Mouse (Mus musculus) midbrain, postnatal 0 days (tissue): ENCODE measurements at regions not wholly inside any gene's neighbourhood (a gene's known extent, or its start where the extent isn't known, plus 50 kb on each side); places are given as distances from the start of the nearest gene placed in this dataset.

Source experiments
- ATAC-seq: fragments of 200-750 bp; cut with Nextera tagmentation; 2 replicates; pipeline ENCODE4 v1.8.0; 2017; ENCODE audit warnings: moderate number of reproducible peaks, mild to moderate bottlenecking, moderate TSS enrichment, moderate library complexity; ENCODE audit not compliant: low FRiP score
- DNase-seq: peaks from one replicate; pipeline ENCODE4 v3.0.0-alpha.2; 2015; ENCODE audit warnings: low spot score
- H3K27ac ChIP-seq: fragments of 300-500 bp; sonication (generic); 2 replicates; pipeline ENCODE4 v1.5.1; 2014; ENCODE audit warnings: low read depth, mild to moderate bottlenecking, low read length, mixed read lengths
- H3K27me3 ChIP-seq: fragments of 300-500 bp; sonication (generic); 2 replicates; pipeline ENCODE4 v1.6.1; 2014; ENCODE audit warnings: low read length, control low read depth, mixed read lengths; ENCODE audit not compliant: insufficient read depth
- H3K36me3 ChIP-seq: fragments of 300-500 bp; sonication (generic); 2 replicates; pipeline ENCODE4 v1.6.1; 2014; ENCODE audit warnings: low read length, control low read depth, mixed read lengths; ENCODE audit not compliant: insufficient read depth
- H3K4me1 ChIP-seq: fragments of 300-500 bp; sonication (generic); 2 replicates; pipeline ENCODE4 v1.6.1; 2014; ENCODE audit warnings: mild to moderate bottlenecking, control low read depth, antibody characterized with exemption, low read length, mixed read lengths; ENCODE audit not compliant: insufficient read depth
- H3K4me2 ChIP-seq: fragments of 300-500 bp; sonication (generic); 2 replicates; pipeline ENCODE4 v1.6.1; 2014; ENCODE audit warnings: low read depth, mild to moderate bottlenecking, low read length, mixed read lengths; ENCODE audit not compliant: poor library complexity, severe bottlenecking
- H3K4me3 ChIP-seq: fragments of 300-500 bp; sonication (generic); 2 replicates; pipeline ENCODE4 v1.5.1; 2014; ENCODE audit warnings: low read depth, mild to moderate bottlenecking, low read length, moderate library complexity
- H3K9ac ChIP-seq: fragments of 300-500 bp; sonication (generic); replicated peaks from 2 replicates; pipeline ENCODE4 v1.6.1; 2014; ENCODE audit warnings: mild to moderate bottlenecking, low read length, moderate library complexity, mixed read lengths; ENCODE audit not compliant: poor library complexity, severe bottlenecking
- H3K9me3 ChIP-seq: fragments of 300-500 bp; sonication (generic); 2 replicates; pipeline ENCODE4 v1.6.1; 2016; ENCODE audit warnings: low read length, control low read depth
- CTCF ChIP-seq: IDR thresholded peaks from 2 replicates; pipeline ENCODE4 v1.5.1; 2016; ENCODE audit warnings: antibody characterized with exemption, mild to moderate bottlenecking
- WGBS: fragments of 180-500 bp; shearing (Covaris S2); extraction: QIAGEN DNeasy Blood & Tissue Kit; methylation state at CpG from one replicate; pipeline ENCODE4 v1.1.7; 2014; 5-methylcytosine and 5-hydroxymethylcytosine counted together

DNA sequence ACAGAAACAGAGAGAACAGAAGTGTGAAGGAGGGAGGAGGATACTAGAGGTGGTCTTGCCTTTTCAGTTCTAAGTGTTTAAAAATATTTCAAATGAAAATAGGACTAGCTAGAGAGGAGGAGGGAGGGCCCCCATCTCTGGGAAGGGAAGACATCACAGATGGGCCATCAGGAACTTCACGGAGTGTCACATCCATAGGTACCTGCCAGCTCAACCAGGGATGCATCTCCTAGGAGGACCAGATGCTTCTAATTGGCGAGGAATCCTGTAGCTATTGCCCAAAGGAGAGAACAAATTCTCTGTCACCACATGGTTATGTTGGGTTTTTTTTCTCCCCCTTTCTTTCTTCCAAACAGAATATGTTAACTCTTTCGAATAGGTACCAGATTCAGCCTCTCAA lies 158.7 kb upstream of the Castor2 start:
- no peak for ATAC-seq
- Histone ChIP-seq H3K27me3 (no peaks in the 10 kb centered on the region), H3K9me3 (no peaks in the 10 kb centered on the region), H3K4me2 (no peak overlapping the region), H3K27ac (no peak overlapping the region), H3K36me3 (no peaks in the 10 kb centered on the region), H3K4me3 (no peak overlapping the region), H3K4me1 (no peaks in the 10 kb centered on the region), H3K9ac (no peak overlapping the region)
- TF ChIP-seq CTCF = no peak
- WGBS = 81% methylated on average over 3 of the region's 3 CpGs
- no peak for DNase-seq

DNA sequence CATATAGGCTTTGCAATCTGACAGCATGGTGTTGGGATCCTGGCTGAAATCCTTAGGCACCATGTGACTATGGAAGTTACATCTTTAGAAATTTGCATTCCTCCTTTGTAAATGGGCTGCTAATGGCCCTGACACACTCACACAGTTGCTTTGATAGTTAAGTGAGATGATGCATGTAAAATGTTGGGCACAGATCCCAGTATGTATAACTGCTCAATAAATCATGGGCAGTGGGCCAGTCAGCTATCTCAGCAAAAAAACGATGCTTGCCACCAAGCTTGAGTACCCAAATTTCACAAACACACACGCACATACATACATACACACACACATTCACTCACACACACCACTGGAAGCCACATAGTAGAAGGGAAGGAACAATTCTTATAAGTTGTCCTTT lies 159.5 kb upstream of the Castor2 start:
- ATAC-seq (no peak), DNase-seq (peak; percentile 43)
- H3K27ac ChIP-seq = no peak overlapping the region
- no peak overlapping the region for H3K4me3 ChIP-seq
- WGBS = 90% methylated on average over 2 of the region's 2 CpGs
- no peaks in the 10 kb centered on the region for H3K27me3 ChIP-seq
- H3K36me3 ChIP-seq = no peaks in the 10 kb centered on the region
- no peak overlapping the region for H3K9ac ChIP-seq
- H3K4me2 ChIP-seq = no peak overlapping the region
- H3K4me1 ChIP-seq = no peaks in the 10 kb centered on the region
- no peak for TF ChIP-seq CTCF
- H3K9me3 ChIP-seq = no peaks in the 10 kb centered on the region

DNA sequence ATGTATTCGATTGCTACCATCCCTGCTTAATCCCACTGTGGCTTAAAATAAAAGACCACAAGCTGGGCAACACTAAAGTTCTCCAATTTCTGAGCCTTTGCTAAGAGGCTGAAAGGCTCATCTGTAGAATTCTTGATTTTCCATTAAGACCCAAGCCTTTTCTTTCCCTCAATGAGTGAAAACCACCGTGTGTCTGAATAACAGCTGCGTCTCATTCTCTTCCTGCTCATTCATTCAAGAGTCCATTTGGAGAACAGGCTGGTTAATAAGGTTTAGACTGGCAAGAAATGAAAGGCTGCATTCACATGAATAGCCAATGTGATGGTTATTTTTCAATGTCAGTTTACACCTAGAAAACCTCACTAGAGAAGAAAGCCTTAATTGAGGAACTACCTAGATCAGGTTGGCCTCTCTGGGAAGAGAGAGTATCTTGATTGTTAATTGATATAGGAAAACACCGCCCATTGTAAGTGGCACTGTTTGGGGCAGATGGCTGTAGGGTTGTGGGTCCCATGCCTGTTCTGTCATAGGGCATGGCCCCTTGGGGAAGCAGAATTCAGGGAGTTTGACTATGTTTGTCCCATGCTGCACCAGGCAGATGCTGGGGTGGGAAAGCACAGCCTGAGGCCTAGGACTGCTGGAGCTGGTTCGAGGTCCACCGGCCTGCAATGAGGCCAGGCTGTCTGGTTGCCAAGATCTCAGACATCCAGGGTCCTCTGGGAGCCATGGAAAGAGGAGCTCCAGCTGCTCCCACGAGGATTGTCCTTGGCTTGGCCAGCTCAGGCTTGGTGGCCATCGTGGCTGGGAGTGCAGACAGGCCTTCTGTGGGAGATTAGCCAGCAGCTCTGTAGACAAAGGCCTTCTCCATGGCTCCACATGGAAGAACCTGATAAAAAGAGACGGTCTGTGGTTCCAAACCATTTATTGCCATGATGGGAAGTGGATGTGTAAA lies 161.3 kb upstream of the Castor2 start:
- Histone ChIP-seq H3K4me2 (no peak overlapping the region), H3K36me3 (no peaks in the 10 kb centered on the region), H3K4me1 (no peaks in the 10 kb centered on the region), H3K27ac (no peak overlapping the region), H3K4me3 (no peak overlapping the region), H3K9me3 (no peaks in the 10 kb centered on the region), H3K9ac (no peak overlapping the region), H3K27me3 (no peaks in the 10 kb centered on the region)
- ATAC-seq (no peak), DNase-seq (no peak)
- no peak for TF ChIP-seq CTCF
- 49% methylated on average over 9 of the region's 9 CpGs for WGBS

DNA sequence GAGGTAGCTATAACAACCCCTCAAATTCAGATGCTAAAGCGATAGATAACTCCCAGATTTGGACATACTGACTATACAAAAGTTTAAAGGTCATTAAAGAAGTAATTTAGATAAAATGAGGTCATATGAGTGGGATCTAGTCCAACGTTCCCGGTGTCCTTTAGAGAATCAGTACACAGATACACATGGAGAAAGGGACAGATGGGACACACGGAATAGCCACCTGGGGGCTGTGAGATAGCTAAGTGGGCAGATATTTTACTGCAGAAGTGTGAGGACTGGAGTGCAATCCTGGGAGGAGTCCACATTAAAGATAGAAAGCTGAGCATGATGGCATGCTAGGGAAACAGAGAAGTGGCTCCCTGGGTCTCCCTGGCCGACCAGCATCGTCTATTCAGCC lies 164.1 kb upstream of the Castor2 start:
- no peak overlapping the region for H3K9ac ChIP-seq
- no peaks in the 10 kb centered on the region for H3K4me1 ChIP-seq
- ATAC-seq (no peak), DNase-seq (no peak)
- H3K9me3 ChIP-seq = no peaks in the 10 kb centered on the region
- no peaks in the 10 kb centered on the region for H3K27me3 ChIP-seq
- H3K36me3 ChIP-seq = no peaks in the 10 kb centered on the region
- 95% methylated on average over 6 of the region's 6 CpGs for WGBS
- H3K4me3 ChIP-seq = no peak overlapping the region
- H3K4me2 ChIP-seq = no peak overlapping the region
- no peak for TF ChIP-seq CTCF
- no peak overlapping the region for H3K27ac ChIP-seq

DNA sequence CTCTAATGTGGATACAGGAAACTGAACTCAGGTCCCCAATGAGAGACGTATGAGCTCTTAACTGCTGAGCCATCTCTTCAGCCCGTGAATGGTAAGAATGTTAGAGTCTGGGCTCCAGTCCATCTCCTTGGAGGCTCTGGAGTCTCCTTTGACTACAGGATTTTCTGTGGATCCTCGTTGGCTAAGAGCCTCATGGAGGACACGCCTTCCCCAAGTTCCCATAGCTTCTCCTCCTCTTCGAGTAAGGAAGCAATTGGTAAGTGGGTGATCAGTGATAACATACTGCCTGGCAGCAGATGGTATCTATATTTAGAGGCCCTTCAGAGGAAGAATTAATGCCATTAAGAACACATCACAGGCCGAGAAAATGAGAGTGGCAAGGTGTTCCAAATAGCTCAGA lies 164.5 kb upstream of the Castor2 start:
- Histone ChIP-seq H3K27me3 (no peaks in the 10 kb centered on the region), H3K9me3 (no peaks in the 10 kb centered on the region), H3K36me3 (no peaks in the 10 kb centered on the region), H3K9ac (no peak overlapping the region), H3K4me2 (no peak overlapping the region), H3K27ac (no peak overlapping the region), H3K4me1 (no peaks in the 10 kb centered on the region), H3K4me3 (no peak overlapping the region)
- TF ChIP-seq CTCF = no peak
- WGBS = 74% methylated on average over 6 of the region's 6 CpGs
- DNase-seq (no peak), ATAC-seq (no peak)

DNA sequence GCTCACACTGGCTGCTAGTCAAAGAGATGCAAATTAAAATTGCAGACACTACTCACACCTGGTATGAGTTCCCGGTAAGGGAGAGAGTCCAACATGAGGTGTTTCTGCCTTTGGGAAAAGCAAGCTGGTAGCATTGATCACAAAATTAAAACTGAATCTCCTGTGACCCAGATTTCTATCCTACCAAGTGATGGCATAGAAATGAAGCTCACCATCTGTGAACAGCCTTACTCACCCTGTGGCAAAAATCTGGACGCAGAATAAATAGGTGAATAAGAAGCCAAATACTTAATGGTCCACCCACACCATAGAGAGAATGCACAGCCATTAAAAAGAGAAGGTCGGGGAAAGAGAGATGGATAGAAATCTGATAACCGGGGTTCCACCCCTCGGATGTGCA lies 169.4 kb upstream of the Castor2 start:
- H3K27ac ChIP-seq = no peak overlapping the region
- no peak for TF ChIP-seq CTCF
- DNase-seq (no peak), ATAC-seq (no peak)
- H3K9ac ChIP-seq = no peak overlapping the region
- H3K4me2 ChIP-seq = no peak overlapping the region
- H3K27me3 ChIP-seq = no peaks in the 10 kb centered on the region
- H3K4me1 ChIP-seq = no peaks in the 10 kb centered on the region
- no peaks in the 10 kb centered on the region for H3K9me3 ChIP-seq
- no peaks in the 10 kb centered on the region for H3K36me3 ChIP-seq
- no peak overlapping the region for H3K4me3 ChIP-seq
- WGBS = 83% methylated on average over 5 of the region's 5 CpGs
